Mouse (Mus musculus) liver, embryonic 11.5 days (tissue): ENCODE data around the gene Stk16. TPM values are rescaled to one million over a fixed set of nuclear protein-coding genes. Genes with fewer than 3 reads are reported as not detected.
A peak's percentile ranks its signal among the peaks of the same experiment; 100 is the strongest.
"Not testable (repeated sequence)": the region's sequence is repeated elsewhere in the genome, so short reads cannot be mapped to it uniquely, and the experiment has no call there.

ENCODE experiments used
- ATAC-seq: fragments of 200-750 bp; cut with Nextera tagmentation; replicated peaks from 2 replicates; pipeline ENCODE4 v1.8.0; 2017; ENCODE audit warnings: moderate number of reproducible peaks, mild to moderate bottlenecking, moderate TSS enrichment, moderate library complexity; ENCODE audit not compliant: low FRiP score
- DNase-seq: peaks from one replicate; pipeline ENCODE4 v3.0.0-alpha.2; 2017; ENCODE audit warnings: low spot score
- H3K27ac ChIP-seq: fragments of 300-500 bp; sonication (generic); 2 replicates; pipeline ENCODE4 v1.5.1; 2014; ENCODE audit warnings: mild to moderate bottlenecking, low read depth, low read length, control low read depth
- H3K27me3 ChIP-seq: fragments of 300-500 bp; sonication (generic); replicated peaks from 2 replicates; pipeline ENCODE4 v1.6.1; 2014; ENCODE audit warnings: low read length, mixed read lengths; ENCODE audit not compliant: control insufficient read depth, insufficient read depth
- H3K36me3 ChIP-seq: fragments of 300-500 bp; sonication (generic); 2 replicates; pipeline ENCODE4 v1.6.1; 2014; ENCODE audit warnings: mild to moderate bottlenecking, low read length, moderate library complexity, mixed read lengths; ENCODE audit not compliant: control insufficient read depth, insufficient read depth
- H3K4me1 ChIP-seq: fragments of 300-500 bp; sonication (generic); replicated peaks from 2 replicates; pipeline ENCODE4 v1.6.1; 2014; ENCODE audit warnings: low read length, mixed read lengths; ENCODE audit not compliant: control insufficient read depth, insufficient read depth
- H3K4me2 ChIP-seq: fragments of 300-500 bp; sonication (generic); 2 replicates; pipeline ENCODE4 v1.6.1; 2014; ENCODE audit warnings: mild to moderate bottlenecking, control low read depth, moderate library complexity
- H3K4me3 ChIP-seq: fragments of 300-500 bp; sonication (generic); 2 replicates; pipeline ENCODE4 v1.5.1; 2014; ENCODE audit warnings: low read depth, low read length, control low read depth
- H3K9ac ChIP-seq: fragments of 300-500 bp; sonication (generic); 2 replicates; pipeline ENCODE4 v1.6.1; 2014; ENCODE audit warnings: low read depth, low read length, control low read depth
- H3K9me3 ChIP-seq: fragments of 300-500 bp; sonication (generic); 2 replicates; pipeline ENCODE4 v1.6.1; 2016; ENCODE audit warnings: low read length, inconsistent platforms, mixed read lengths; ENCODE audit not compliant: control insufficient read depth
- WGBS: fragments of 180-500 bp; shearing (Covaris S2); extraction: QIAGEN DNeasy Blood & Tissue Kit; methylation state at CpG from one replicate; pipeline ENCODE4 v1.1.7; 2014; 5-methylcytosine and 5-hydroxymethylcytosine counted together
- polyA plus RNA-seq: library from polyadenylated mRNA; unstranded; fragments of >200 nt; fragmentation: Nextera tagmentation; extraction: Ambion mirVana; gene quantifications from 2 replicates; pipeline ENCODE4 v1.2.1, GENCODE M21; 2014

The Stk16 gene
- polyA plus RNA-seq, 1 experiment from 2014 or later: 122 TPM

DNA sequence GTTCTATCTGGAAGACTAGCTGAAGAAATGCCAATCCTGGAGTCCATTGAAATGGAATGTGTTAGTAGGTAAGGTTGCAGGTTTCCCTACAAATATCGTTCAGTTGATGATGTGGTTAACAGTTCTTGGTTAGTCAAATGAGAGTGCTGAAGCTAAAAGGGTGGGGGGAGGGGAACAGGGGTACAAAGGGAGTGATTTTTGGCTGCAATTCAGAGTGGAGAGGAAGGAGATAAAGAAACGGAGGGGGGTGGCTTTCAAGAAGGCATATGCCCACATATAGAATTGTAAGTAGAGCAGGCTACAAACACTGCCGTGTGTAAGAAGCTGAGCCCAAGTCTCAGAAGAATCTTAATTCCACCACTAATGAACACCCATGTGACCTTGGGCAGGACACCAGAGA lies 14.8 kb downstream of the Stk16 start:
- peaks cover 8% of the 10 kb centered on the region for H3K27me3 ChIP-seq
- DNase-seq (no peak), ATAC-seq (no peak)
- peaks cover 6% of the 10 kb centered on the region; the same call in 1 of the 2 replicates for H3K4me1 ChIP-seq
- 48% methylated on average over 3 of the region's 3 CpGs for WGBS
- H3K9me3 ChIP-seq: no peaks in the 10 kb centered on the region
- H3K9ac ChIP-seq: no peak overlapping the region
- no peak overlapping the region for H3K4me3 ChIP-seq
- H3K27ac ChIP-seq: no peak overlapping the region
- H3K4me2 ChIP-seq: no peak overlapping the region
- no peaks in the 10 kb centered on the region for H3K36me3 ChIP-seq

DNA sequence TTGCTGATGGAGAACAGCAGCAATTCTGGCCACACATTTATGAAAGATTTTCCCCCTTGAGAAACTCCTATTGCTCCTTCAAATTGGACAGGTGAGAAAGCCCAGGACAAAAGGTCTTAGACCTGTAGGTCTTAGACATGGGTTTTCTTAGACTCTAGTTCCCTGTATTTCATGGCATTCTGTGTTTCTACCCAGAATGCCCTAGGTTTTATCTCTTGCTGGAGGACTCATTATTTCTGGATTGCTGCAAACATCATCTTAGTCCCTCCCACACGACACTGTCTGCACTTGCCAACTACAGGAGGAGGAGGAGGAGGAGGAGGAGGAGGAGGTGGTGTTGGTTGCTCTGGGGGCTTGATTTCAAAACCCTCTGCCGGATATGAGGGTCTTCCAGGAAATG lies 15.5 kb downstream of the Stk16 start:
- no peak overlapping the region for H3K9ac ChIP-seq
- H3K27me3 ChIP-seq: 0 out of 2 replicates have a peak, but pooled peaks cover 2% of the 10 kb centered on the region
- H3K4me3 ChIP-seq: no peak overlapping the region
- no peaks in the 10 kb centered on the region for H3K36me3 ChIP-seq
- 42% methylated on average over 2 of the region's 2 CpGs for WGBS
- H3K9me3 ChIP-seq: no peaks in the 10 kb centered on the region
- no peak overlapping the region for H3K4me2 ChIP-seq
- no peak overlapping the region for H3K27ac ChIP-seq
- ATAC-seq: no peak
- no peak for DNase-seq
- H3K4me1 ChIP-seq: peaks cover 6% of the 10 kb centered on the region; the same call in 1 of the 2 replicates

DNA sequence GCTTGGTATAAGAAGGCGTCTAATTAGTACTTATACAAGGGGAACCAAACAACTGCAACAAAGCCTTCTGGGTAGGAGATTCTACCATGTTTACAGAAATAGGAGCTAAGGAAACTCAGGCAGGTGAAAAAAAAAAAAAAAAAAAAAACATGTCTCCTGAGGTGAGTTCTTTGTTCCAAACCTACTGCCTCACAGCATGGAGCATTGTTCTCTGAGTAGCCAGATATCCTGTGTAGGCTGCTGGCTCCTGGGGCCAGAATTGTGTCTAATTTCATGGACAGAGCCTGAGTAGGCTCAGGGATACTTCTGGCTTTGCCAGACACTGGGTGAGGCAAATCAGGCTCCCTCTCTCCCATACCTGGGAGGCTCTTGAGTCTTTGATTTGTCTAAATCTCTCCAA lies 17.0 kb downstream of the Stk16 start:
- H3K9ac ChIP-seq: no peak overlapping the region; the same call in 1 of the 2 replicates
- no peak overlapping the region for H3K27ac ChIP-seq
- H3K36me3 ChIP-seq: no peaks in the 10 kb centered on the region
- H3K27me3 ChIP-seq: no peaks in the 10 kb centered on the region
- H3K4me3 ChIP-seq: no peak overlapping the region
- H3K4me2 ChIP-seq: no peak overlapping the region
- whole genome bisulfite sequencing: 78% methylated on average over 1 of the region's 1 CpGs
- peaks cover 6% of the 10 kb centered on the region; the same call in 1 of the 2 replicates for H3K4me1 ChIP-seq
- DNase-seq (no peak), ATAC-seq (no peak)
- H3K9me3 ChIP-seq: no peaks in the 10 kb centered on the region

DNA sequence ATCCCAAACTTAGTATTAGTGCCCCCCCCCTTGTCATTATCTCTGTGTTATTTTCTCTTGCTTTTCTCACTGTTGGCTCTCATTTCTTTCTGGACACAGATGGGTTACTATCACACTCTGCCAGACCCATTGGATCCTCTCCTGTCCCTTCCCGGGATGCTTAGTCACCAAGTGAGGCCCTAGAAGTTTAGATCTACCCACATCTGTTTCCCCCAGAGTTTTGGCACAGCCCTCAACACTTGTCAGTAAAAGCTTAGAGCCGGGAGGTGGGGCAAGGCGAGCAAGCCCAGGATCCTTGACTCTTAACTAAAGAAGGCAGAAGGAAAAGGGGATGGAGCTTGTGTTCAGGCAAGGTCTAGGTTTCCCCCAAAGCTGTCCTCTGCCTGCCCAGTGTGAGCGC lies 18.5 kb downstream of the Stk16 start:
- Histone ChIP-seq H3K4me1 (peaks cover 6% of the 10 kb centered on the region; the same call in 1 of the 2 replicates), H3K9me3 (no peaks in the 10 kb centered on the region), H3K4me2 (no peak overlapping the region), H3K27ac (peak overlapping the region; percentile 19; the same call in 1 of the 2 replicates), H3K9ac (no peak overlapping the region), H3K27me3 (no peaks in the 10 kb centered on the region), H3K36me3 (no peaks in the 10 kb centered on the region), H3K4me3 (no peak overlapping the region)
- 53% methylated on average over 4 of the region's 4 CpGs for WGBS
- DNase-seq (no peak), ATAC-seq (peak; percentile 77)

DNA sequence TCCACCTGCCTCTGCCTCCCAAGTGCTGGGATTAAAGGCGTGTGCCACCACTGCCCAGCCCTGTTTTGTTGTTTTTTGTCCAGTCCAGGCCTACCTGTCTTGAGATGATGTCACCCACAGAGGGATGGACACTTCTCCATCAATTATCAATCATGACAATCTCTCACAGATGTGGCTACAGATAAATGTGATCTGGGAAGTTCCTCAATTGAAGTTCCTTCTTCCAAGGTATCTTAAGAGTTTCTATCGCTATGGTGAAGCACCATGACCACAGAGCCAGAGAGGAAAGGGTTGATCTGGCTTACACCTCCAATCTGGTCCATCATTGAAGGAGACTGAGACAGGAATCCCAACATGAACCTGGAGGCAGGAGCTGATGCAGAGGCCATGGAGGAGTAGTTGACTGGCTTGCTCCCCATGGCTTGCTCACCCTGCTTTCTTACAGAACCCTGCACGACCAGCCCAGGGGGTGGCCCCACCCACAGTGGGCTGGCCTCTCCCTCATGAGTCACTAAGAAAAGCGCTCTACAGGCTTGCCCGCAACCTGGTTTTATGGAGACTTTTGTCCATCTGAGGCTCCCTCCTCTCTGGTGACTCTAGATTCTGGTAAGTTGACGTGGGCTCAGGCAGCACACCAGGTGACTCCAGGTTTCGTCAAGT lies 19.8 kb downstream of the Stk16 start:
- H3K4me1 ChIP-seq: peaks cover 4% of the 10 kb centered on the region

DNA sequence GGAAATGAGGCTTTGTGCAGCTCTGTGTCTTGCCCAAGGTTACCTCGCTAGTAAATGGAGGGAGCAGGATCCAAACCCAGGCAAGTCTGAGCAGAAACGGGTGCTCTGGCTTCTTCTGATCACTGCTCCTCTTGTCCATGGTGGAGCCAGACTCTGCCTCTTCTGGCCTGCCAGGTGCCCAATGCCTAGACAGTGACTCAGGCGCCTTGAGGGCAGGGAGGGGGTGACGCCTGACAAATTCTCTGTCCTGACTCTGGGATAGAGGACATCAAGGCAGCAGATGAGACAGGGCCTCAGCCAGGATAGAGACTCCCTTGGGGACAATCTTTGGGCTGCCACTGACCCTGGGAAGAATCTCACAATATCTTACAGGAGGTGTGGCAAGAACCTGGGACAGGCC lies 20.6 kb downstream of the Stk16 start:
- WGBS: 76% methylated on average over 4 of the region's 4 CpGs
- H3K9me3 ChIP-seq: no peaks in the 10 kb centered on the region
- H3K4me3 ChIP-seq: no peak overlapping the region
- H3K36me3 ChIP-seq: no peaks in the 10 kb centered on the region
- no peak overlapping the region for H3K27ac ChIP-seq
- no peak for ATAC-seq
- H3K4me2 ChIP-seq: no peak overlapping the region
- no peak overlapping the region for H3K9ac ChIP-seq
- DNase-seq: no peak
- H3K4me1 ChIP-seq: peaks cover 2% of the 10 kb centered on the region; the same call in 1 of the 2 replicates
- H3K27me3 ChIP-seq: no peaks in the 10 kb centered on the region

More for the DNA sequence above, 19.8 kb downstream of the Stk16 start:
- Histone ChIP-seq H3K27me3 (no peaks in the 10 kb centered on the region), H3K36me3 (no peaks in the 10 kb centered on the region), H3K4me2 (no peak overlapping the region), H3K9ac (no peak overlapping the region), H3K27ac (no peak overlapping the region), H3K9me3 (no peaks in the 10 kb centered on the region), H3K4me3 (no peak overlapping the region)
- ATAC-seq (0 out of 2 replicates have a peak, but pooled peaks have one; percentile 39), DNase-seq (no peak)
- WGBS: 64% methylated on average over 7 of the region's 7 CpGs

DNA sequence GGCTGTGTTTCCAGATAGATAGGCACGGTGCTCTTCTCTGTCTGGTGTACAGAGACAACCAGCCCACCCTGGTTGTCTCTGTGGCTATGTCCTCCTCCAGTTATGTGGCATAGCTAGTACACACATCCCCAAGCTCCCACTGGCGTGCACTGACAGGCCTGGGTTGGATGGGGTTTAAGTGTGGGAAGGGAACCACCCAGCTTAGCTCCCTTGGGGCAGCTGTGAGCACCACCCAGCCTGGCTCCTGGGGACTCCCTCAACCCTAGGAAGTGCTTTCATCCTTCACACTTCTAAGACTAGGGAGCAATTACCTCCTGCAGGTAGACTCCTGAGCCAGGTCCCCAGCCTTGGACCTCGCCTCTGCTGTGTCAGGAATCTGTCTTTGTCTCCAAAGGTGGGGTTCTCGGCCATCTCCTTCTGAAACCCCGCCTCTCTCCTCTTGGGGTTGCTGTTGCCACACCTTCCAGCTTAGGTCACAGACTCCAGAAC lies 21.1 kb downstream of the Stk16 start, which contains the start of gene A630095N17Rik:
Gene A630095N17Rik (minus strand): TSS at position 439 of the 489 bp plus-strand sequence.
- 71% methylated on average over 5 of the region's 5 CpGs for WGBS
- peaks cover 2% of the 10 kb centered on the region; the same call in 1 of the 2 replicates for H3K4me1 ChIP-seq
- H3K9ac ChIP-seq: no peak within 1 kb of the TSS
- no peaks in the 10 kb centered on the region for H3K36me3 ChIP-seq
- no peaks in the 10 kb centered on the region for H3K9me3 ChIP-seq
- ATAC-seq (no peak), DNase-seq (no peak)
- no peak within 1 kb of the TSS for H3K27ac ChIP-seq
- H3K4me2 ChIP-seq: no peak within 1 kb of the TSS
- no peak within 1 kb of the TSS for H3K4me3 ChIP-seq
- H3K27me3 ChIP-seq: no peaks in the 10 kb centered on the region

DNA sequence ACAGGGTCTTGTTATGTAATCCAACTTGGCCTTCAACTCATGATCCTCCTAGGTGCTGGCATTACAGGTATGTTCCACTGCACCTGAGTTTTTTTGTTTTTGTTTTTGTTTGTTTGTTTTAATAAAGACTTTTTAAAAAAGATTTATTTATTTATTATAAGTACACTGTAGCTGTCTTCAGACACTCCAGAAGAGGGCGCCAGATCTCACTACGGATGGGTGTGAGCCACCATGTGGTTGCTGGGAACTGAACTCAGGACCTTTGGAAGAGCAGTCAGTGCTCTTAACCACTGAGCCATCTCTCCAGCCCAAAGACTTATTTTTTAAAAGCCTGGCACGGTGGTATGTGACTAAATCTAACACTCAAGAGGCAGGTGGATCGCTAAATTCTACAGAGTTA lies 21.9 kb downstream of the Stk16 start:
- not testable (repeated sequence) for H3K27me3 ChIP-seq, H3K4me2 ChIP-seq, H3K9ac ChIP-seq, H3K9me3 ChIP-seq, H3K4me3 ChIP-seq, H3K27ac ChIP-seq, ATAC-seq, H3K4me1 ChIP-seq, DNase-seq, H3K36me3 ChIP-seq
- 54% methylated on average over 4 of the region's 4 CpGs for WGBS

DNA sequence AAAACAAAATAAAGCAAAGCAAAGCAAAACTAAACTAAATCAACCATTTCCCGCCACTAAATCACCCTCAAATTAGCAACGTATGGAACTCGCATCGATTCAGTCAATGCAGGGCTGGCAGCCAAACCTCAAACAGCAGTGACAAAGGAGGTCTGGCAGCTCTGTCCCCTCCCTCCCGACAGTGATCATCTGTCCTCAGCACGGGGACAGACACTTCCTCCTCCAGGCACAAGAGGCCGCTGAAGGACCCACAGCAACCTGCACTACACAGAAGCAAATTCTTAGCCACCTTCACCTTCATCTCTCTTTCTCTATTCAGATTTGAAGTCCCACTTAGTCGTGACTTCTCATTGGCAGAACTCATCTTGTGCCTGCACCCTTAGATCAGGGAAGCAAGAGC lies 24.0 kb downstream of the Stk16 start:
- Histone ChIP-seq H3K27ac (no peak overlapping the region), H3K4me2 (no peak overlapping the region), H3K9ac (no peak overlapping the region), H3K4me1 (peaks cover 4% of the 10 kb centered on the region; the same call in 1 of the 2 replicates), H3K27me3 (no peaks in the 10 kb centered on the region), H3K36me3 (no peaks in the 10 kb centered on the region), H3K9me3 (no peaks in the 10 kb centered on the region), H3K4me3 (no peak overlapping the region)
- ATAC-seq (peak; percentile 48), DNase-seq (no peak)
- 2% methylated on average over 8 of the region's 8 CpGs for WGBS
